Mouse (Mus musculus): Measurements from ENCODE around the gene Neurl4. TPM values are rescaled to one million over a fixed set of nuclear protein-coding genes. Genes with fewer than 3 reads are reported as not detected.
"Not testable (repeated sequence)": the region's sequence is repeated elsewhere in the genome, so short reads cannot be mapped to it uniquely, and the experiment has no call there.

Gene Neurl4
- total RNA-seq (2021): 10 to 100 TPM; 32.3 to 36.9 TPM
- long read RNA-seq, experiment 1, full-length matches to known transcripts: 3 of 15 reads
- long read RNA-seq, experiment 1, partial matches to known transcripts: 4 of 15 reads
- long read RNA-seq, experiment 1, other reads (novel, unspliced or antisense): 8 of 15 reads
- long read RNA-seq, experiment 2, full-length matches to known transcripts: 4 of 17 reads
- long read RNA-seq, experiment 2, partial matches to known transcripts: 6 of 17 reads
- long read RNA-seq, experiment 2, other reads (novel, unspliced or antisense): 7 of 17 reads

GRCm38 (mm10) chr11:69900471-69901405 is at the start of gene Neurl4, which contains the start of gene 2810408A11Rik:
Neurl4 (plus strand) TSS chr11:69901072.
2810408A11Rik (minus strand) TSS chr11:69900987.
- peak; percentile 68 to 86 for DNase-seq (ENCODE audit: low spot score in 2 of 2)

DNA sequence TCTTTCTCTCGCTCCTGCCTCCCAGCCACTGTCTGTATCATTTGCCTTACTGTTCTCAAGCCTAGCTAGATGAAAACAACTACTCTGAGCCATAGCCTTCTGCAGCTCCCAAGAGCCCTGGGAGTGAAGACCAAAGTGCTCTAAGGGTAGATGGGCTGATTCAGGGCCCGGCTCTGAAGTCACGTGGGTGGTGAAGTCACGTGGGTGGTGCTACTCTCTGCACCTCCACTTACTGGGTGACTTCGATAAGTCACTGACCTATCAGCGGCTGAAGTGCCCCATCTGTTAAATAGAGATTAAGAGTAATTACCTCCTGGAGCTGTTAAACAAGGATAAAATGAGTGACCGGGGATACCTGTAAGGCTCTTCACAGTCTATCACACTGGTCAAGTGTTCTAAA is 46.9 kb upstream of the Neurl4 start:
- DNase-seq (ENCODE audit: low spot score in 2 of 2): no peak

DNA sequence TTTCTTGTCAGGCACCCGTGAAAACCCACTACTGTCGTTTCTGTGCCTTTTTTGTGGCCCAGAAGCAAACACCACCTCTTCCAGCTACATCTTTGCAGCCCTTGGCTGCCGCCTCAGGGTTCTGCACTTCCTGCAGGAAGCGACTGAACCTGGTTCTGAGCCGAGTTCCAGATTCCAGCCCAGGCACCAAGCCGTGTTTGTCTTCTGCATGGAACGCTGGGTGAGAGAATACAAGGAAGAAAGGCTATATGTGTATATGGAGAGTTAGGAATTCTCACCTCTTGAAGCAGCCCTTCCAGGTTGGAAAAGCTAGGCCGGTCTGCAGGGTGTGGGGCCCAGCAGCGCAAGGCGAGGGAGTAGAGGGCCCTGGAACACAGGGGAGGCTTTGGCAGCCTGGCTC is 46.2 kb upstream of the Neurl4 start:
- DNase-seq (ENCODE audit: low spot score in 2 of 2): no peak

- DNase-seq (ENCODE audit: low spot score in 2 of 2): no peak
These were observed 45.5 kb upstream of the Neurl4 start for GRCm38 (mm10) chr11:69855347-69855746.

DNA sequence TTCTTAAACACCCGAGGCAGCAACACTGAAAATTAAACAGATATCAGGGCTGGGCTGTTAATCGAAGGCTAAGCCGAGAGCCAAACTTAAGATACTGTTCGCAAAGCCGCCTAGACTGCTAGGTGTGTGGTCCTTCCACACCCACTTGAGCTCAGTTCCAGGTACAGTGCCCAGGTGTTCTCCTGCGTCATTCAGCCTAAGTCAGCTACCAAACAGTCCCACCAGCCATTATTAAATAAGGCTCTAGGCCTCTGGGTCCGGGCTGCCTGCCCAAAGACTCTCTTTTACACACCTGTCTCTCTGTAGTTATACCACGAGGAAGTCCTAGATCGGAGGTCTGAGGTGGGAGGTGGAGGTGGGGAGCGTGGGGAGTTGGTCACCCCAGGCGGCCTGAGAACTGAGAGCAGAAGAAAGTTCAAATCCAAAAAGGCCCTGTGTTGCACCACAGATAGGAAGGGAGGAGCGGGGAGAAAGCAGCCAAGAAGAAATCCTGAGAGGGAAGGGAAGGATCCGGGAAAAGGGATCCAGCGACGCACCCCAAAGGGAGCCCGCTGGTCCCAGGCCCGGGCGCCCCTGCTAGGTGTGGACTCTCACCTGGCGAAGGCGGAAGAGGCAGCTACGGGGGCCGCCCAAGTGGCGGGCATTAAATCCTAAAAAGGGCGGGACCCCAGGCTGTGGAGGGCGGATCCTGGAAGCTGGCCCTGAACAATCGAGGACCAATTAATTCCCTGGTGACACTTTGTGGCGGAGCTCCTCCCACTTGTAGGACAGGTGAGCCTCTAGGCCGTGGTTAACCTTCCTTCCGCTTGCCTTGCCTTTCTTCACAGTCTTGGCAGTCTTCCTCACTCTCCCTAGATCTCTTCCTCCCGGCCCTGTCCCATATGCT is 42.5 kb upstream of the Neurl4 start, which contains the start of gene Tnk1:
Gene Tnk1, minus strand, starts transcription at position 618 of the 886 bp plus-strand sequence.
- no peak for DNase-seq (ENCODE audit: low spot score in 2 of 2)

GRCm38 (mm10) chr11:69863729-69864128 is 37.1 kb upstream of the Neurl4 start:
- DNase-seq (ENCODE audit: low spot score in 2 of 2): not testable (repeated sequence)

DNA sequence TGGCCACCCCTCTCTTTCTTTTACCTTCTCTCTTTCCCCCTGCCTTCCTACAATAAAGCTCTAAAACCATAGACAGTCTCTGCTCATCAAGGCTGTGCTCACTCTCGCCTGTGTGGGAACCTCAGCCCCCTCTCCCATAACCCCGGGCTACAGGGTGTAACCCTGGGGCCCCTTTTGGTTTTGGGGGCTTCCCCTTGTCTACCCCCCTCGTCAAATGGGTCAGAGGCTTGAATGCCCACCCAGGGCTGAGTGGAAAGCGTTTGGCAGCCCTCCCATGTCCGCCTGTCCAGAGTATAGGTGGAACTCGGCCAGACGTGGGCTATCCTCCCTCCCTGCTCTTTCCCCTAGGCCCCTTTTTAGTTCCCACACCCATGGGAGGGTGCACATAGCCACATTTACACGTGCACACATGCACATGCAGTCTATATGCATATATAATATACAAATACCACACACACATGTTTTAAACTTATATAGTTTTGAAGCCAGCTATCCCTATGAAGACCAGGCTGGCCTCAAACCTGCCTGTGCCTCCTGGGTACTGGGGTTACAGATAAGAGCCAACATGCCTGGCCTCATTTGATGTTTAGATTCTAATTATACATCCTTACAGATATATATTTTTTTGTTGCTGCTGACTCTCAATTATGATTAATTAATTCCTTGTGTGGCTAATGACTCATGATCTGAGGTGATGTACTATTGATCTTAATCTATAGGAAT is 36.6 kb upstream of the Neurl4 start:
- DNase-seq (ENCODE audit: low spot score in 2 of 2): no peak

GRCm38 (mm10) chr11:69865561-69865960 is 35.3 kb upstream of the Neurl4 start:
- DNase-seq (ENCODE audit: low spot score in 2 of 2): no peak

GRCm38 (mm10) chr11:69867335-69867734 is 33.5 kb upstream of the Neurl4 start:
- DNase-seq (ENCODE audit: low spot score in 2 of 2): no peak

DNA sequence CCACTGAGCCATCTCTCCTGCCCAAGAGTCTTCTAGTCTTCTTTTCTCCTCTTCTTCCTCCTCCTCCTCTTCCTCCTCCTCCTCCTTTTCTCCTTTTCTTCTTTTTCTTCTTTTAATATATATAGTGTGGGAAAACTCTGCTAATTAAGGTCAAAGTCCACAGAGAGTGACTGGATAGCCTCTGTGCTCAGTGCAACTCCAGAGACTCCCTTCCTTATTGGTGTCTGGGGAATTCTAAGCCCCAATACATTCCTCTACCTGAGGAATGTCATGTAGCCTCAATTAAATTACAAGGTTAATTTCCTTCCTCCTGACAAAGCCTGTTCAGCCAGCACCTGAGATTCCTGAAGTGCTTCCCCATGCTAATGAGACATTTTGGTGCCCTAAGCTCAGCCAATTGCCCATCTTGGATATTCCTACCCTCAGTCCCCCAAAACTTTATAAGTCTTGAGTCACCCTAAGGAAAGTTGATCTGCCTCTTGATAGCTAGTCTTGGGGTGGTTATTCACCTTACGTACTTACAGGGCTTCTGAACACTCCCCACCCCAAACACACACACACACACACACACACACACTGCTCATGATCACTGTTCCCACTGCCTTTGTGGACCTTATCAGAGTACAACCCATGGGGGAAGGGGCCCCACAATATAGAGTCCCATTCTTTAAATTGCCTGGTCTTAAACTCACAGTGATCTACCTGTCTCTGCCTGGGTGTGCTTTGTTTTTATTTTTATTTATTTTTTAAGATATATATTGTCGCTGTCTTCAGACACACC is 30.4 kb upstream of the Neurl4 start:
- no peak for DNase-seq (ENCODE audit: low spot score in 2 of 2)

- DNase-seq (ENCODE audit: low spot score in 2 of 2): no peak
These were observed 29.1 kb upstream of the Neurl4 start for GRCm38 (mm10) chr11:69871822-69872221.

GRCm38 (mm10) chr11:69872451-69872850 is 28.4 kb upstream of the Neurl4 start:
- no peak for DNase-seq (ENCODE audit: low spot score in 2 of 2)

DNA sequence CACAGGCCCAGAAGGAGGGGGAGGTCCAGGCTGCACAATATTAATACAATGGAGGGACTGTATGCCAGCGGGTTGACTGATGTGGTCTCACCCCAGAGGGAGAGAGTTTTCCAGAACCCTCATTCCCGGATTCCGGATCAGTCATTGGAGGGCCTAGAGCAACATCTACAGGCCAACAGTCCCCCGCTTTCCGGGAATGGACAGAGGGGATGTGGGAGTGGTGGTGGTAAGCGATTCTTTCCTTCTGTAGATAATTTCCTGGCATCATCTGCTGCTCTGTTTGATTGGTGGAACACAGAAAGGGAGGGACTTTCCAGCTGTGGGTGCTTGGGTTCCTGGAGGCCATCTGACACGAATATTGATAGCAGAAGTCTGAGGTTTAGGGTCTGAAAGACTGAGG is 24.7 kb upstream of the Neurl4 start:
- no peak for DNase-seq (ENCODE audit: low spot score in 2 of 2)

DNA sequence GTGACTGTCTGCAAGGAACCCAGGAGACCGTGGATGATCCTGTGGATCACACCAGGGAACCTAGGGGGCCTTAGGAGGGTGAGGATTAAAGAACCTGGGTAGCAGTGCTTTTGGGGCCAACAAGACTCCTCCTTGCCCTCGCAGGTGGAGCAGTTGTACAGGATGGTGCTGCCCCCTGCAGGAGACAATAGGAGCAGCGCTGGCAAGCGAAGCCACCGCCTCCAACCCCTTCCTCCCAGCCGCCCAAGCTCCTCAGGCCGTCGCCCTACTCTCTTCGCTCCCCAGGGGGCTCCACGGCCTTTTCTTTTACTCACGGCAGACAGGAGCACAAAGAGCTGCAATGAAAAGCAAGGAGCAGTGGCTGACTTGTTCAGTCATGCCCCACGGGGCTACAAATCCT is 24.0 kb upstream of the Neurl4 start:
- peak; percentile 74 to 87 for DNase-seq (ENCODE audit: low spot score in 2 of 2)

- no peak for DNase-seq (ENCODE audit: low spot score in 2 of 2)
These were observed 23.0 kb upstream of the Neurl4 start, which contains the start of gene Tmem95 for GRCm38 (mm10) chr11:69877878-69878277. Tmem95 (minus strand) TSS chr11:69878018.

DNA sequence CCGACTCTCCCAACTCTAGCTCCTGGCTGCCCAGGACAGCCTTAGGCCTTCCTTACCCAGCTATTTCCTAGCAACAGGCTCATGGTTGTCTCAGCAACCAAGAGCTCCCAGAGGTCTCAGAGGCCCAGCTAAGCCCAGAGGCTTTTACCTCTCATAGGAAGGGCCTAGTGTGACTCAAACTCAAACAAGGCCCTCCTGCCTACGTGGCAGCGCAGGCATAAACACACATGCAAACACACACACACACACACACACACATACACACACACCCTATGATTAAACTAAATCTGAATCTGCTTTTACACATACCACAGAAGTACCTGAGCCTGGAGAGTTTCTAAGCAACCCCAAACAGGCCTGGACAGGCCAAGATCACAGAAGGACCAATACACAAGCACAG is 22.5 kb upstream of the Neurl4 start:
- DNase-seq (ENCODE audit: low spot score in 2 of 2): no peak

- DNase-seq (ENCODE audit: low spot score in 2 of 2): no peak
These were observed 21.9 kb upstream of the Neurl4 start for GRCm38 (mm10) chr11:69878952-69879351.

DNA sequence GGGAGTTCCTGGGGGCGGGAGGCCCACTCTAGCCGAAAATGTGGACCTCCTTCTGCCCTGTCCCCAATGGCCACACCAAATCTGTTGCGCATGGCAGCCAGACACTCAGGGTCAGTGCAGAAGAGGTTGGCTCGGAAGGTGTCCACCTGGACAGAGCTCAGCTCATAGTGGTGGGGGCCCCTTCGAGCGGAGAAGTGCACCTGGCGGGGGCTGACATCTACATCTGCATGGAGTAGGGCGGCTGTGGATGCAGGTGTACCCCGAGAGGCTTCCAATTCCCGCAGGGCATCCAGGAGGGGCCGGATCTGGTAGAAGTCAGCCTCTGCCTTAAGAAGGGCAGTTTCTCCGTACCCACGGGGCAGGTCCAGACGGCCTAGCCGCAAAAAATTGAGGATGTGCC is 21.2 kb upstream of the Neurl4 start:
- no peak for DNase-seq (ENCODE audit: low spot score in 2 of 2)

DNA sequence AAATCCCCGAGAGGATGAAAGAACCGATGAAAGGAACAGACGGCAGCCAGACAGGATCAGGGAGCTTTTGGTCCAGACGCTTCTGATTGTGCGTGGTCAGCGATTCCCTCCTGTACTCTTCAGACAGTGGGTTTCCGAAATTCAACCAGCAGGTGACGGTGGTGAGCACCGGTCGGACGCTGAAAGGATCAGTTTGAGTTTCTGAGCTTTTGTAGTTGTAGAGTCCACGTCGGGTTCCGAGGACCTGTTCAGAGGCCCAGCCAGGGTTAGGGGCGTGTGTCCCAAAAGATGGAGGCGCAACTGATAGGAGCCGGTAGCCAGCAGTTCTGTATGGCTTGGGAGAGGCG is 20.4 kb upstream of the Neurl4 start:
- peak in 1 of 2 experiments; percentile 69 for DNase-seq (ENCODE audit: low spot score in 2 of 2)
